8 mouse cellular contexts compared by ENCODE assay signal in genomic region chr6:86849692-86850445, GRCm38 (mm10). TPM values are rescaled to one million over a fixed set of nuclear protein-coding genes. Genes with fewer than 3 reads are reported as not detected.
DNase-seq lines count a peak whose midpoint lies in the region; ATAC-seq and TF ChIP-seq lines count a peak whose summit lies in the region.

No protein-coding gene starts in this region.

- peaks cover 35% of the 10 kb centered on the region for H3K4me1 ChIP-seq in forebrain, embryonic 10.5 days
- H3K4me1 ChIP-seq in hindbrain, embryonic 12.5 days: peaks cover 37% of the 10 kb centered on the region
- H3K4me1 ChIP-seq in limb, embryonic 14.5 days (ENCODE audit: control insufficient read depth, insufficient read depth, low read length): peaks cover 23% of the 10 kb centered on the region
- peaks cover 40% of the 10 kb centered on the region for H3K4me1 ChIP-seq in midbrain, embryonic 14.5 days (ENCODE audit: control insufficient read depth, insufficient read depth, low read length)

- peaks cover 15% of the 10 kb centered on the region for H3K36me3 ChIP-seq in forebrain, embryonic 10.5 days (replicated peaks)
- 0 out of 2 replicates have a peak, but pooled peaks cover 7% of the 10 kb centered on the region for H3K36me3 ChIP-seq in hindbrain, embryonic 12.5 days
- H3K36me3 ChIP-seq in limb, embryonic 14.5 days (ENCODE audit: control insufficient read depth, insufficient read depth, low read length): peaks cover 10% of the 10 kb centered on the region; the same call in 1 of the 2 replicates
- H3K36me3 ChIP-seq in midbrain, embryonic 14.5 days (ENCODE audit: control insufficient read depth, insufficient read depth, low read length): no peaks in the 10 kb centered on the region

- TF ChIP-seq POLR2A in limb, embryonic 14.5 days (IDR thresholded peaks at IDR 0.05; ENCODE audit: borderline replicate concordance, extremely low read depth, insufficient read depth, insufficient read length): no peak

- H3K4me3 ChIP-seq in forebrain, embryonic 10.5 days: peak overlapping the region; percentile 94
- H3K4me3 ChIP-seq in hindbrain, embryonic 12.5 days: peak overlapping the region; percentile 75
- peak overlapping the region; percentile 92 for H3K4me3 ChIP-seq in limb, embryonic 14.5 days (replicated peaks; ENCODE audit: low read length)
- H3K4me3 ChIP-seq in midbrain, embryonic 14.5 days (replicated peaks; ENCODE audit: low read depth, low read length): peak overlapping the region; percentile 81

- H3K4me2 ChIP-seq in hindbrain, embryonic 12.5 days (replicated peaks): peak overlapping the region; percentile 88
- H3K4me2 ChIP-seq in limb, embryonic 14.5 days (replicated peaks; ENCODE audit: low read depth, low read length, severe bottlenecking): peak overlapping the region; percentile 54
- peak overlapping the region; percentile 88 for H3K4me2 ChIP-seq in midbrain, embryonic 14.5 days (ENCODE audit: low read length)

- WGBS in forebrain, embryonic 10.5 days: under 1% methylated on average over 36 of the region's 36 CpGs
- WGBS in hindbrain, embryonic 12.5 days: under 1% methylated on average over 36 of the region's 36 CpGs
- WGBS in limb, embryonic 14.5 days: under 1% methylated on average over 34 of the region's 36 CpGs
- WGBS in midbrain, embryonic 14.5 days: under 1% methylated on average over 36 of the region's 36 CpGs

- peak overlapping the region; percentile 96 for H3K27ac ChIP-seq in forebrain, embryonic 10.5 days
- peak overlapping the region; percentile 97 for H3K27ac ChIP-seq in hindbrain, embryonic 12.5 days
- peak overlapping the region; percentile 91 for H3K27ac ChIP-seq in limb, embryonic 14.5 days (replicated peaks; ENCODE audit: low read depth, low read length)
- H3K27ac ChIP-seq in midbrain, embryonic 14.5 days (replicated peaks; ENCODE audit: low read depth, low read length): peak overlapping the region; percentile 97

- DNase-seq in kidney, adult 11 months: peak; percentile 31
- DNase-seq in kidney, adult 18-20 months: no peak
- DNase-seq in adrenal gland, adult (ENCODE audit: inconsistent age in 2 of 2, low spot score in 1 of 2): peak; percentile 67 to 87
- no peak for DNase-seq in forebrain, embryonic 10.5 days (ENCODE audit: extremely low spot score, low spot score)
- DNase-seq in limb, embryonic 14.5 days (ENCODE audit: low spot score): peak; percentile 25
- peak; percentile 70 for DNase-seq in midbrain, embryonic 14.5 days
- DNase-seq in c-Kit-positive CD71-positive TER-119-positive erythroid progenitor cells, embryonic 14.5 days (ENCODE audit: low spot score): no peak

- H3K27me3 ChIP-seq in forebrain, embryonic 10.5 days (ENCODE audit: poor library complexity, severe bottlenecking): no peaks in the 10 kb centered on the region
- no peaks in the 10 kb centered on the region for H3K27me3 ChIP-seq in hindbrain, embryonic 12.5 days
- no peaks in the 10 kb centered on the region for H3K27me3 ChIP-seq in limb, embryonic 14.5 days (ENCODE audit: control insufficient read depth, insufficient read depth, low read length)
- no peaks in the 10 kb centered on the region for H3K27me3 ChIP-seq in midbrain, embryonic 14.5 days (ENCODE audit: control insufficient read depth, insufficient read depth, low read length)

- ATAC-seq in hindbrain, embryonic 12.5 days (ENCODE audit: low FRiP score): peak; percentile 71
- ATAC-seq in limb, embryonic 14.5 days (ENCODE audit: low FRiP score, low read depth): peak; percentile 57
- no peak; the same call in none of the 2 replicates for ATAC-seq in midbrain, embryonic 14.5 days (ENCODE audit: low FRiP score, low TSS enrichment)

- H3K9me3 ChIP-seq in forebrain, embryonic 10.5 days: no peaks in the 10 kb centered on the region
- no peaks in the 10 kb centered on the region for H3K9me3 ChIP-seq in hindbrain, embryonic 12.5 days (replicated peaks)
- no peaks in the 10 kb centered on the region for H3K9me3 ChIP-seq in limb, embryonic 14.5 days (ENCODE audit: control insufficient read depth, low read length)
- no peaks in the 10 kb centered on the region for H3K9me3 ChIP-seq in midbrain, embryonic 14.5 days (ENCODE audit: control insufficient read depth, low read length)

- peak overlapping the region; percentile 81 for H3K9ac ChIP-seq in hindbrain, embryonic 12.5 days
- H3K9ac ChIP-seq in limb, embryonic 14.5 days (ENCODE audit: low read depth, low read length, severe bottlenecking): peak overlapping the region; percentile 79
- H3K9ac ChIP-seq in midbrain, embryonic 14.5 days (replicated peaks; ENCODE audit: low read length): peak overlapping the region; percentile 80

RNA-seq across cellular contexts. Expression of gene Aak1, which starts 0.6 kb away (rescaled TPM):
- 11.4 and 13.6 TPM in 2 replicates for polyA plus RNA-seq in forebrain, embryonic 10.5 days (2016; fragmentation: Nextera tagmentation; extraction: Ambion mirVana)
- polyA plus RNA-seq in hindbrain, embryonic 12.5 days (2016; fragmentation: Nextera tagmentation; extraction: Ambion mirVana): 37.0 and 47.6 TPM in 2 replicates
- polyA plus RNA-seq in limb, embryonic 14.5 days (2012; rRNA removed): 24.7 and 27.4 TPM in 2 replicates
- polyA plus RNA-seq in limb, embryonic 14.5 days (2014; fragmentation: Nextera tagmentation; extraction: Ambion mirVana): 19.8 and 20.9 TPM in 2 replicates
- 41.9 and 43.9 TPM in 2 replicates for polyA plus RNA-seq in midbrain, embryonic 14.5 days (2014; fragmentation: Nextera tagmentation; extraction: Ambion mirVana)

RNA-seq across cellular contexts. Expression of gene Anxa4, which starts 56.5 kb away (rescaled TPM):
- polyA plus RNA-seq in forebrain, embryonic 10.5 days (2016; fragmentation: Nextera tagmentation; extraction: Ambion mirVana): 4.2 TPM in 2 replicates
- 9.9 and 11.3 TPM in 2 replicates for polyA plus RNA-seq in hindbrain, embryonic 12.5 days (2016; fragmentation: Nextera tagmentation; extraction: Ambion mirVana)
- polyA plus RNA-seq in limb, embryonic 14.5 days (2012; rRNA removed): 23.1 and 28.3 TPM in 2 replicates
- polyA plus RNA-seq in limb, embryonic 14.5 days (2014; fragmentation: Nextera tagmentation; extraction: Ambion mirVana): 45.6 and 50.5 TPM in 2 replicates
- 2.8 and 5.6 TPM in 2 replicates for polyA plus RNA-seq in midbrain, embryonic 14.5 days (2014; fragmentation: Nextera tagmentation; extraction: Ambion mirVana)

Comparison
In these comparisons a context has a peak if more than half of its experiments do, and no peak if none do; other contexts are left out.
1. DNase-seq: peak in kidney, adult 11 months (single experiment), adrenal gland, adult (2 of 2), limb, embryonic 14.5 days (single experiment) and midbrain, embryonic 14.5 days (single experiment); none in kidney, adult 18-20 months (single experiment), forebrain, embryonic 10.5 days (single experiment) and c-Kit-positive CD71-positive TER-119-positive erythroid progenitor cells, embryonic 14.5 days (single experiment).
2. Peak in every context shown above with its lines, with median percentiles within 50 percentile points of each other: H3K27ac ChIP-seq, H3K4me3 ChIP-seq, H3K4me2 ChIP-seq and H3K9ac ChIP-seq.